Mouse (Mus musculus): ENCODE data around the gene Senp1. TPM values are rescaled to one million over a fixed set of nuclear protein-coding genes. Genes with fewer than 3 reads are reported as not detected.
A peak's percentile ranks its signal among the peaks of the same experiment; 100 is the strongest.

The Senp1 gene
- total RNA-seq (2022): 10 to 100 TPM; 13.2 to 15.3 (median 13.9) TPM

- DNase-seq (ENCODE audit: low spot score in 2 of 2): peak; percentile 86 to 90
These were observed at the start of gene Senp1 for GRCm38 (mm10) chr15:98093121-98094011. TSS of gene Senp1 (minus strand) at chr15:98093744.

GRCm38 (mm10) chr15:98142515-98142914 lies 49.0 kb upstream of the Senp1 start:
- DNase-seq (ENCODE audit: low spot score in 2 of 2): no peak

- no peak for DNase-seq (ENCODE audit: low spot score in 2 of 2)
These were observed 47.3 kb upstream of the Senp1 start for GRCm38 (mm10) chr15:98140809-98141208.

GRCm38 (mm10) chr15:98139763-98140162 lies 46.2 kb upstream of the Senp1 start:
- no peak for DNase-seq (ENCODE audit: low spot score in 2 of 2)

GRCm38 (mm10) chr15:98136871-98137270 lies 43.3 kb upstream of the Senp1 start:
- DNase-seq (ENCODE audit: low spot score in 2 of 2): no peak

- DNase-seq (ENCODE audit: low spot score in 2 of 2): no peak
These were observed 42.1 kb upstream of the Senp1 start for GRCm38 (mm10) chr15:98135671-98136070.

GRCm38 (mm10) chr15:98134666-98135065 lies 41.1 kb upstream of the Senp1 start:
- no peak for DNase-seq (ENCODE audit: low spot score in 2 of 2)

- no peak for DNase-seq (ENCODE audit: low spot score in 2 of 2)
These were observed 40.5 kb upstream of the Senp1 start for GRCm38 (mm10) chr15:98134034-98134433.

- no peak for DNase-seq (ENCODE audit: low spot score in 2 of 2)
These were observed 39.9 kb upstream of the Senp1 start for GRCm38 (mm10) chr15:98133471-98133870.

- no peak for DNase-seq (ENCODE audit: low spot score in 2 of 2)
These were observed 38.6 kb upstream of the Senp1 start for GRCm38 (mm10) chr15:98131942-98132655.

- no peak for DNase-seq (ENCODE audit: low spot score in 2 of 2)
These were observed 37.9 kb upstream of the Senp1 start for GRCm38 (mm10) chr15:98131451-98131850.

- no peak for DNase-seq (ENCODE audit: low spot score in 2 of 2)
These were observed 37.5 kb upstream of the Senp1 start for GRCm38 (mm10) chr15:98131001-98131400.

GRCm38 (mm10) chr15:98120831-98121230 lies 27.3 kb upstream of the Senp1 start:
- no peak for DNase-seq (ENCODE audit: low spot score in 2 of 2)

- DNase-seq (ENCODE audit: low spot score in 2 of 2): no peak
These were observed 25.8 kb upstream of the Senp1 start for GRCm38 (mm10) chr15:98119363-98119762.

GRCm38 (mm10) chr15:98116287-98116686 lies 22.7 kb upstream of the Senp1 start:
- no peak for DNase-seq (ENCODE audit: low spot score in 2 of 2)

- DNase-seq (ENCODE audit: low spot score in 2 of 2): no peak
These were observed 22.2 kb upstream of the Senp1 start for GRCm38 (mm10) chr15:98115779-98116163.

GRCm38 (mm10) chr15:98114852-98115778 lies 21.6 kb upstream of the Senp1 start:
- no peak for DNase-seq (ENCODE audit: low spot score in 2 of 2)

GRCm38 (mm10) chr15:98114098-98114851 lies 20.7 kb upstream of the Senp1 start:
- no peak for DNase-seq (ENCODE audit: low spot score in 2 of 2)

GRCm38 (mm10) chr15:98111791-98112190 lies 18.2 kb upstream of the Senp1 start:
- DNase-seq (ENCODE audit: low spot score in 2 of 2): no peak

GRCm38 (mm10) chr15:98108297-98109152 lies 15.0 kb upstream of the Senp1 start:
- peak; percentile 69 to 92 for DNase-seq (ENCODE audit: low spot score in 2 of 2)
